Mouse (Mus musculus): ENCODE measurements around the gene Klrg2.

Gene Klrg2

GRCm38 (mm10) chr6:38629556-38629955, 7.5 kb downstream of the Klrg2 start:
- DNase-seq (ENCODE audit: low read depth in 2 of 2, low spot score in 2 of 2): no peak

DNA sequence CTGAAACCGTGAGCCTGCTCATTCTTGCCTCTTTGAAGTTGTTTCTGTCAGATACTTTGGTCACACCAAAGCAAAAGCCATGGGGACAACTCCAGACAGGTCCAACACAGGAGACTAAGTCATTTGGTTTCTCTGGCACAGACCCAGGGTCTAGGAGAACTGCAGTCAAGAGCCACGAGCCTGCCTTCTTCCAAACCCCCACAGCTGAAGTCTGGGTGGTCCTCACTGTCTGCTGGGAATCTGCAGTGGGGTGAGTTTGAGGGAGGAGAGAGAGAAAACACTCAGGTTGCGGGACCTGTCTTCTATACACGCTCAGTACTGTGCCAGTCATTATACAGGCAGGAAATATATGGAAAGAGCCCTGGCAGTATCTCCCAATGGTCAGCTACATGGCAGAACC, 9.6 kb downstream of the Klrg2 start:
- no peak for DNase-seq (ENCODE audit: low read depth in 2 of 2, low spot score in 2 of 2)

- no peak for DNase-seq (ENCODE audit: low read depth in 2 of 2, low spot score in 2 of 2)
Measured at GRCm38 (mm10) chr6:38627081-38627480, 10.0 kb downstream of the Klrg2 start.

- no peak for DNase-seq (ENCODE audit: low read depth in 2 of 2, low spot score in 2 of 2)
Measured at GRCm38 (mm10) chr6:38626086-38626485, 11.0 kb downstream of the Klrg2 start.

GRCm38 (mm10) chr6:38624439-38624838, 12.6 kb downstream of the Klrg2 start:
- DNase-seq (ENCODE audit: low read depth in 2 of 2, low spot score in 2 of 2): no peak

DNA sequence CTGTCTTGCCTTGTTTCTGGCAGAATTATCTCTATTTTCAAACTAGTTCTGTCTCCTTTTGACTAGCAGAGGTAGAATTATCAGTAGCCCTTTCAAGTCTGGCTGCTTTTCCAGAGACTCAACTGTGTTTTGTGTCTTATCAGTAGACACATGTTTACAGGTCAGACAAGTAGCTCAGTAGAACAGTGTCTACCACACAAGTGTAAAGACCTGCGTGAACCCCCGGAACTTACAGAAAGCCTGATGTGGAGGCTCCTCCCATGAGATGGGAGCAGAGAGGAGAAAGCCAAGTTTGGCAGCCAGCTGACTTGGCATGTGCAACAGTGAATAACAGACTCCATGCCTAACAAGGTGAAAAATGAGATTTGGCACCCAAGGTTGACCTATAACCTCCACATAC, 13.6 kb downstream of the Klrg2 start:
- DNase-seq (ENCODE audit: low read depth in 2 of 2, low spot score in 2 of 2): no peak

DNA sequence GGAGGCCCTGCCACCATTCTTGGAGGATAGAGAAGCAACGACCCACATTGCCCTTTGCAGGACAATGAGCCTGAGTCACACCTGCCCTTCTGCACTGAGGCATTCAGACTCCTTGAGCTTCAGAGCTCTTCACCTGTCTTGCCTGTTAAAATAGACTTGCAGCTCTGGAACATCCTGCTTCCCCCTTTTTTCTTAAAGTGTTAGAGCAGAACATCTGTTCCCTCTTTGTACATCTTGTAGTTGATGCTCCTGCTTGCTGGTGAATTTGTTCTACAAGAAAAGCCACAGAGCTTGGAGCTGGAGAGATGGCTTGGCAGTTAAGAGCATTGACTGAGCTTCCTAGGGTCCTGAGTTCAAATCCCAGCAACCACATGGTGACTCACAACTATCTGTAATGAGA, 14.6 kb downstream of the Klrg2 start:
- no peak for DNase-seq (ENCODE audit: low read depth in 2 of 2, low spot score in 2 of 2)

DNA sequence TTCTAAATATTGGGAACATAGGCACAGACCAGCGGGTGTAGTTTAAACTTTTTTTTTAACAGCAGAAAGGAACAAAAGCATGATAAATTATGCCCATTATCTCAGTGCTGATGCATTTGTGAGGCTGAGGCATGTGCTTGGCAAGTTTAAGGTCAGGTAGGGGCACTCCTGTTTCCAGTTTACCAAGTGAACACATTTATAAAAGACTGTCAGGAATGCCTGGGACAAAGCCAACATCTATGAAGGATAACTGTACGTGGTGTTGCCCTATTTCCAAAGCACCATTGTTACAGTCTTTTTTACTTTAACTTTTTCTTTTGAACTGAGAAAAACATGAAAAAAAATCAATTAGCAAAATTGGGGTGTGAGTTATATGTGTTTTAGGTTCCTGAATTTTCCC, 27.1 kb downstream of the Klrg2 start:
- no peak for DNase-seq (ENCODE audit: low read depth in 2 of 2, low spot score in 2 of 2)

GRCm38 (mm10) chr6:38597481-38597880, 39.6 kb downstream of the Klrg2 start:
- DNase-seq (ENCODE audit: low read depth in 2 of 2, low spot score in 2 of 2): no peak

DNA sequence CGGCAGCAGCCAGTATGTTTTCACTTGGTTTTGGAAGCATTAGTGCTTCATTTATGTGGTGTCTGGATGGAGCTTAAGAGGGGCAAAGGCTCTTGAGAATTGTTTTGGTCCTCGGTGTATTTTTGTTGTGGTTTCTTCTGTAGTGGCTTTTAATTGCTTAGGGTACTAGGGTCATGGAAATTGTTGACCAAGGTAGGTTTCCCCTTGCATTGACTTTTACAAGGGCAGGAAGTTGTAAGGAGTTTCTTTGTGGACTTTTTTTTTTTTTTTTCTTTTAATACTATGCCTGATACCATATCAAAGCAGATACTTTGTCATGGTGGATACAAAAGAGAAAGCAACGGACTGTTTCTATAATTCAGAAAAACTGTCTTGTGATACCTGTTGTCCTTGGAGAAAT, 55.3 kb downstream of the Klrg2 start:
- no peak for DNase-seq (ENCODE audit: low read depth in 2 of 2, low spot score in 2 of 2)

DNA sequence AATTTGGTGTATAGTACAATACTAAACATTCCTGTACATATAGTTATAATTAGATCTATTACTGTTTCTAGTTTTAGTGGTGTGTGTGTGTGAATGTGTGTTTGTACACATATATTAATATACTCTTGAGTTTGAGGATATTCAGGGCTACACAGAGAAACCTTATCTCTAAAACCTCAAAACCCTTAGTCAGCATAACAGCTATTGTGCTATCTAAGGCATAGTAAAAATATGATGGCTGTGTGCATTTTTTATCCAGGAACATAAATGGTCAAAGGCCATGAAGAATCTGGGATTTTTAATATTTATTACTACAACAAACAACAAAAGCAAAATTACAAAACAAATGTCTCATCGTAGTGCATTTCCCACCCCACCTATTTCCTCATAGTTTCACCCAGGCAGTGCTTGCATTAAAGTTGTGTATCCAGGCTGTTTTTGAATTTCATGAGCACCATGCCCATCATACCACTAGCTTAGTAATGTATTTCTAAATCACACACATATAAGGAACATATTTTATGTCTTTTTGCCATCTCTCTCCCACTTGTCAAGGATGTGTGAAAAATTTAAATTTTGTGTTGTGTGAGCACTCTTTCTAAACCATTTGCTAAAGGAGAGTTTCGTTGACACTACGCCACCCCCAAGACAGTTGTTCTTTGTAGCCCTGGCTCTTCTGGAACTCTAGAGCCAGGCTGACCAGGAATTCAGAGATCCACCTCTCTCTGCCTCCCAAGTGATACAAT, 56.8 kb downstream of the Klrg2 start:
- DNase-seq (ENCODE audit: low read depth in 2 of 2, low spot score in 2 of 2): no peak

GRCm38 (mm10) chr6:38576096-38576495, 60.9 kb downstream of the Klrg2 start:
- no peak for DNase-seq (ENCODE audit: low read depth in 2 of 2, low spot score in 2 of 2)
